Mouse (Mus musculus) heart, postnatal 10 days (tissue): Measurements from ENCODE around the gene Ninj2. TPM values are rescaled to one million over a fixed set of nuclear protein-coding genes. Genes with fewer than 3 reads are reported as not detected.

ENCODE experiments used
- DNase-seq, 2 experiments: peaks; one replicate each; pipeline ENCODE4 v3.0.0; 2021
- intact Hi-C: fragments of 180-260 bp; cut with DNase I; formaldehyde crosslinking; loops from one replicate; pipeline ENCODE4 v1.15.1; 2025
- total RNA-seq, 2 experiments: library from RNA; stranded (reverse); gene quantifications; 2 replicates each; pipeline ENCODE4 v1.2.3; 2021

Ninj2 gene
- total RNA-seq, 2 experiments from 2014 or later, result not detected

GRCm38 (mm10) chr6:120091956-120092355, 1.2 kb upstream of the Ninj2 start:
- intact Hi-C loops, result no loop called here
- DNase-seq, result no peak

GRCm38 (mm10) chr6:120094091-120094776, 1.1 kb downstream of the Ninj2 start:
- DNase-seq, result no peak
- intact Hi-C loops, result no loop called here

- intact Hi-C loops, result no loop called here
- no peak for DNase-seq
Measured at GRCm38 (mm10) chr6:120095096-120095495, 1.9 kb downstream of the Ninj2 start.

GRCm38 (mm10) chr6:120095501-120095900, 2.4 kb downstream of the Ninj2 start:
- intact Hi-C loops, result no loop called here
- no peak for DNase-seq

GRCm38 (mm10) chr6:120099392-120099791, 6.2 kb downstream of the Ninj2 start:
- no peak for DNase-seq
- intact Hi-C loops, result no loop called here

GRCm38 (mm10) chr6:120101221-120101620, 8.1 kb downstream of the Ninj2 start:
- intact Hi-C loops, result no loop called here
- no peak for DNase-seq

GRCm38 (mm10) chr6:120101996-120102395, 8.8 kb downstream of the Ninj2 start:
- intact Hi-C loops, result no loop called here
- DNase-seq, result no peak

- DNase-seq, result no peak
Measured at GRCm38 (mm10) chr6:120103104-120103503, 10.0 kb downstream of the Ninj2 start.

GRCm38 (mm10) chr6:120105055-120105454, 11.9 kb downstream of the Ninj2 start:
- intact Hi-C loops, result no loop called here
- DNase-seq, result no peak

More at GRCm38 (mm10) chr6:120103104-120103503, 10.0 kb downstream of the Ninj2 start:
- intact Hi-C loops, result no loop called here

GRCm38 (mm10) chr6:120107586-120107985, 14.4 kb downstream of the Ninj2 start:
- intact Hi-C loops, result no loop called here
- no peak for DNase-seq

- DNase-seq, result no peak
- intact Hi-C loops, result no loop called here
Measured at GRCm38 (mm10) chr6:120108061-120108460, 14.9 kb downstream of the Ninj2 start.

- intact Hi-C loops, result loop anchor here (1.0 kb wide), 1 partner anchor 70 kb away; no protein-coding TSS in a partner anchor
- DNase-seq, result peak; percentile 91 to 92
Measured at GRCm38 (mm10) chr6:120109173-120109572, 16.0 kb downstream of the Ninj2 start.

- intact Hi-C loops, result loop anchor here (1.0 kb wide), 1 partner anchor 71 kb away; no protein-coding TSS in a partner anchor
- DNase-seq, result peak in 1 of 2 experiments; percentile 28
Measured at GRCm38 (mm10) chr6:120109932-120110331, 16.8 kb downstream of the Ninj2 start.

- intact Hi-C loops, result no loop called here
- no peak for DNase-seq
Measured at GRCm38 (mm10) chr6:120110738-120111409, 17.7 kb downstream of the Ninj2 start.

- DNase-seq, result no peak
- intact Hi-C loops, result no loop called here
Measured at GRCm38 (mm10) chr6:120111410-120111783, 18.2 kb downstream of the Ninj2 start.

- intact Hi-C loops, result no loop called here
- DNase-seq, result peak; percentile 84 to 88
Measured at GRCm38 (mm10) chr6:120111984-120112803, 19.0 kb downstream of the Ninj2 start.

GRCm38 (mm10) chr6:120113856-120114255, 20.7 kb downstream of the Ninj2 start:
- no peak for DNase-seq
- intact Hi-C loops, result loop anchor here (2.0 kb wide), 2 partner anchors 33 to 79 kb away; no protein-coding TSS in a partner anchor

- intact Hi-C loops, result loop anchor here (2.0 kb wide), 2 partner anchors 33 to 79 kb away; no protein-coding TSS in a partner anchor
- DNase-seq, result no peak
Measured at GRCm38 (mm10) chr6:120114271-120114670, 21.1 kb downstream of the Ninj2 start.

GRCm38 (mm10) chr6:120114698-120115097, 21.5 kb downstream of the Ninj2 start:
- intact Hi-C loops, result loop anchor here (2.0 kb wide), 2 partner anchors 32 to 78 kb away; no protein-coding TSS in a partner anchor
- peak; percentile 92 to 93 for DNase-seq

GRCm38 (mm10) chr6:120115443-120115842, 22.3 kb downstream of the Ninj2 start:
- intact Hi-C loops, result loop anchor here (2.0 kb wide), 2 partner anchors 31 to 77 kb away; no protein-coding TSS in a partner anchor
- DNase-seq, result no peak

- intact Hi-C loops, result no loop called here
- no peak for DNase-seq
Measured at GRCm38 (mm10) chr6:120119824-120120223, 26.7 kb downstream of the Ninj2 start.
